Mouse (Mus musculus) CH12.LX (cell line): Measurements from ENCODE around the gene Kcnq4.

Source experiments
- CTCF ChIP-seq, 2 experiments: IDR thresholded peaks in 1 of 2; conservative IDR thresholded peaks in 1 of 2; 2 replicates each; pipeline ENCODE4 v1.5.1; 2011 to 2012; ENCODE audit warnings: low read depth in 2 of 2, low read length in 2 of 2, improper control_type of control experiment in 1 of 2, inconsistent platforms in 1 of 2, mild to moderate bottlenecking in 1 of 2, moderate library complexity in 1 of 2
- E2F4 ChIP-seq: IDR thresholded peaks from 2 replicates; pipeline ENCODE4 v1.6.1; 2011; ENCODE audit warnings: low read depth, low read length, improper control_type of control experiment; ENCODE audit not compliant: insufficient replicate concordance
- GABPA ChIP-seq: IDR thresholded peaks from 2 replicates; pipeline ENCODE4 v1.6.1; 2012; ENCODE audit warnings: low read depth, low read length, improper control_type of control experiment, inconsistent platforms; ENCODE audit not compliant: insufficient replicate concordance
- JUN ChIP-seq: IDR thresholded peaks from 2 replicates; pipeline ENCODE4 v1.6.1; 2011; ENCODE audit warnings: low read depth, mild to moderate bottlenecking, low read length, improper control_type of control experiment, moderate library complexity; ENCODE audit not compliant: insufficient read depth
- MEF2A ChIP-seq: IDR thresholded peaks from 2 replicates; pipeline ENCODE4 v1.6.1; 2014; ENCODE audit warnings: low read depth, mild to moderate bottlenecking, inconsistent platforms, low read length, improper control_type of control experiment, borderline replicate concordance
- MYC ChIP-seq: IDR thresholded peaks from 2 replicates; pipeline ENCODE4 v1.6.1; 2011; ENCODE audit warnings: low read depth, mild to moderate bottlenecking, improper control_type of control experiment, low read length
- POLR2A ChIP-seq: IDR thresholded peaks from 2 replicates; pipeline ENCODE4 v1.6.1; 2011; ENCODE audit warnings: low read depth, mild to moderate bottlenecking, improper control_type of control experiment, low read length
- RAD21 ChIP-seq: IDR thresholded peaks from 2 replicates; pipeline ENCODE4 v1.6.1; 2011; ENCODE audit warnings: low read depth, mild to moderate bottlenecking, low read length, improper control_type of control experiment, moderate library complexity
- RCOR1 ChIP-seq: conservative IDR thresholded peaks from 2 replicates; pipeline ENCODE4 v1.6.1; 2012; ENCODE audit warnings: low read depth, mild to moderate bottlenecking, inconsistent platforms, low read length, improper control_type of control experiment
- USF1 ChIP-seq: IDR thresholded peaks from 2 replicates; pipeline ENCODE4 v1.6.1; 2014; ENCODE audit warnings: low read depth, mild to moderate bottlenecking, inconsistent platforms, low read length, improper control_type of control experiment
- USF2 ChIP-seq: conservative IDR thresholded peaks from 2 replicates; pipeline ENCODE4 v1.6.1; 2011; ENCODE audit warnings: low read depth, low read length, improper control_type of control experiment
- ZNF384 ChIP-seq: IDR thresholded peaks from 2 replicates; pipeline ENCODE4 v1.6.1; 2012; ENCODE audit warnings: low read depth, low read length, improper control_type of control experiment, inconsistent platforms

- TF ChIP-seq CTCF (conservative IDR thresholded peaks at IDR 0.05 in 1 of 2, IDR thresholded peaks at IDR 0.05 in 1 of 2; ENCODE audit: low read depth in 2 of 2, low read length in 2 of 2) (no peak), POLR2A (no peak), ZNF384 (no peak), RAD21 (no peak), RCOR1 (no peak), USF1 (no peak), E2F4 (no peak), JUN (no peak), MEF2A (no peak), USF2 (no peak), GABPA (no peak), MYC (no peak)
Measured at GRCm38 (mm10) chr4:120713021-120713420, 35.4 kb downstream of the Kcnq4 start.
